Mouse (Mus musculus) naive thymus-derived CD4-positive, alpha-beta T cell, adult 2 months (primary cell): ENCODE measurements around the gene Cacnb3.

Experiments
- DNase-seq: peaks from one replicate; pipeline ENCODE4 v3.0.0-alpha.2; 2011; ENCODE audit warnings: low read depth

Cacnb3 gene

GRCm38 (mm10) chr15:98609331-98610130 lies 21.1 kb upstream of the Cacnb3 start, which contains the start of gene Adcy6:
TSS of gene Adcy6 (minus strand) at chr15:98610076.
- peak; percentile 68 for DNase-seq

DNA sequence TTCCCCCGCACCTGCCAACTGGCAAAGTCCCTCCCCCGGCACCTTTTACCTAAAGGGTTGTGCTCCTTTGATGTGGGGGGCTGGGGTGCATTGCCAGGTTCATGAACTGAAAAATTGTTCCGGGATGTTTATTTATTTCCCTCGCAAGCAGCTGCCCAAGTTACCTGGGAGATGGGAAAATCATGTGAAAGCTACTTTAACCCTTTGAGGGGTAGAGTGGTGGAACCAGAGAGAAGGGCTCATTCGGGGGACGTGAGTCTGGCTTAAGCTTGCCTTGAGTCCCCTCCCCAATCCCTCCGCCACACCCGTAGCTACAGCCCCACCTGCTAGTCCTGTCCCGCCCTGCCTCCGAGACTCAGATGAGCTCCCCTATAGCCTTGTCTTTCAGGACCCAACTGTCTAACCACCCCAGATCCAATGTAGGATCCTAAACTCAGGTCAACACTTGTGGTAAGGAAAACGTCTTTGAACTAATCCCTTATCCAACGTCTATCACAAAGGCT lies 20.5 kb upstream of the Cacnb3 start:
- DNase-seq: no peak

GRCm38 (mm10) chr15:98612229-98612628 lies 18.4 kb upstream of the Cacnb3 start:
- no peak for DNase-seq

GRCm38 (mm10) chr15:98614551-98614950 lies 16.1 kb upstream of the Cacnb3 start:
- no peak for DNase-seq

- DNase-seq: no peak
Observed at GRCm38 (mm10) chr15:98614971-98615370, 15.7 kb upstream of the Cacnb3 start.

GRCm38 (mm10) chr15:98615751-98616150 lies 14.9 kb upstream of the Cacnb3 start:
- DNase-seq: no peak

- DNase-seq: no peak
Observed at GRCm38 (mm10) chr15:98616362-98617175, 14.1 kb upstream of the Cacnb3 start.

DNA sequence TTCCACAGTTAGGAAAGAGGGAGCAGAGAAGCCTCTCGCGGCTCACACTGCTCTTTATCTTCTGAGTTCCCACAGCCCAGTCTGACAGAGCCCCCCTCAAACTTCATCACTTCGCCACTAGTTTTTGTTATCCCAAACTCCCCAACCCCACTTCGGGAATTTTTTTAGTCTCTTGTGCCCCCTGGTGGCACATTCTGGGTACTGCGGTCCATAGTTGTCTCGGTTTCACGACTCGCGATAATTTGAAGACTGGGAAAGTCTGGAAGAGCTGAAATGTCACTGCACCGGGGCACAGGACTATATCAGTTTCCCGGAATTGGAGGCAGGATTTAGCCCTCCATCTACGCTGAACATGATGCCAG lies 13.5 kb upstream of the Cacnb3 start:
- DNase-seq: peak; percentile 79

GRCm38 (mm10) chr15:98622199-98622598 lies 8.4 kb upstream of the Cacnb3 start:
- DNase-seq: peak; percentile 50

DNA sequence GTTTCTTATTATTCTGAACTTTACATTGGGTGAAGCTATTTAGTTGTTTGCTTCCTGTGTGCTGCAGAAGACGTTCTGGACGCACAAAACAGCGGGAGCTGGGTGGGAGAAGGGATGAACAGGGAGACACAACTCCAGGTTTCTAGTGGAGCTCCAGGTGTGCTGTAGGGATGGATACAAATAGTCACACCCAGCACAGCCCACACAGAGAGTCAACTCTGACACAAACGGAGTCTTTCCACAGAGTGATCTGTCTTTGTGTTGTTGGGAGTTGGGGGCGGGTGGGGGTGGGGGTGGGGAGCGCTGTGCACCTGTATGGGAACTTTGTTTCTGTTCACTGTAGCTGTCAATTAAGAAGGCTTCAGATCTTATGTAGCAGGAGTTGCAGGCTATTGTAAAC lies 7.9 kb upstream of the Cacnb3 start:
- DNase-seq: no peak

DNA sequence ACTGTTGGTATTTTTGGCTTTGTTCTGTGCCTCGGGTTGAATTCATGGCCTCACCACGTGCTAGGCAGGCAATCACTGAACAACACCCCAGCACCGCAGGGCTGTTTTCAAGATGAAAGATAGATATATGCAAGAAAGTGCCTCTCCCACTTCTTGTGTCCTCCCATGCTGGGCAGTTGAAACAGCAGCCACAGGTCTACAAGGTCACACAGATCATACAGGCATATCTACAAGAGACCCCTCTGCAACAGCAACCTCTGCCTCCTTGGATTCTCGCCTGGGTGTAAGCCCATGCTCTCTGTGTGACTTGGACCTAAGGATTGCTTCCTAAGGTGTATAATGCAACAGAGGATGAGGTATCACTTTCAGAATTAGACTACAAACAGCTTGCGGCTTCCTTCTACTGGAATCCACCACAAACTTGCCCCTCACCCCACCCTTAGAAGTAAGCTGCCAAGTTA lies 7.2 kb upstream of the Cacnb3 start:
- DNase-seq: peak; percentile 76

- DNase-seq: no peak
Observed at GRCm38 (mm10) chr15:98626078-98626477, 4.6 kb upstream of the Cacnb3 start.

DNA sequence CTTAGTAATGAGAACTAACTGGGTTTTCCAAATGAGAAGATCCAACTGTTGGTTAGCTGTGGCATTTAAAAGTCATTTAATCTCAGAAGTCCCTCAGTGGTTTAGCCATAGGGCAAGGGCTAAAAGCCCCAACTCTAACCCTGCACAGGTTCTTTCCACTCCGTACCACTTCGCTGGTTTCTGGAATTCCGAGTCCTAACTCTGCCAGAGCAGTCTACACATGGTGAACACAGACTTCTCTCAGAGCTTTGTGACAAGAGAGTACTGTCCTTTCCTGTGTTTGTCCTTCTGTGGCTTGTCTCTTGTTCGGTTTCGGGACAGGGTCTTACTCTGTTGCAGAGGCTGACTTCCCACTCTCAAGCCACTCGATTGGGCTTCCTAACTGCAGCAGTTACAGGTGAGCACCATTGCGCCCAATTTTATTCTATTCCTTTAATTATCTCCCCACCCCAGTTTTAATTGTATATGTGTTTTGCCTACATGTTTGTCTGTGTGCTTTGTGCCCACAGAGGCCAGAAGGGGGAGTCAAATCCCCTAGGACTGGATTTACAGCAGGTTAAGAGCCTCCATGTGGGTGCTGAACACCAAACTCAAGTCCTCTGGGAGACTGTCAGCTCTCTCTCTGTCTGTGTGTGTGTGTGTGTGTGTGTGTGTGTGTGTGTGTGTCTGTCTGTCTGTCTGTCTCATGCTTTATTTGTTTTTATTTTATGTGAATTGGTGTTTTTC lies 4.0 kb upstream of the Cacnb3 start:
- no peak for DNase-seq

- peak; percentile 53 for DNase-seq
Observed at GRCm38 (mm10) chr15:98628589-98629254, 1.9 kb upstream of the Cacnb3 start.

GRCm38 (mm10) chr15:98629464-98629863 lies 1.2 kb upstream of the Cacnb3 start:
- no peak for DNase-seq

- peak; percentile 88 for DNase-seq
Observed at GRCm38 (mm10) chr15:98631493-98631892, 853 bp downstream of the Cacnb3 start.

GRCm38 (mm10) chr15:98632107-98632744 lies 1.6 kb downstream of the Cacnb3 start:
- DNase-seq: peak; percentile 31

GRCm38 (mm10) chr15:98632921-98633320 lies 2.3 kb downstream of the Cacnb3 start:
- peak; percentile 32 for DNase-seq

DNA sequence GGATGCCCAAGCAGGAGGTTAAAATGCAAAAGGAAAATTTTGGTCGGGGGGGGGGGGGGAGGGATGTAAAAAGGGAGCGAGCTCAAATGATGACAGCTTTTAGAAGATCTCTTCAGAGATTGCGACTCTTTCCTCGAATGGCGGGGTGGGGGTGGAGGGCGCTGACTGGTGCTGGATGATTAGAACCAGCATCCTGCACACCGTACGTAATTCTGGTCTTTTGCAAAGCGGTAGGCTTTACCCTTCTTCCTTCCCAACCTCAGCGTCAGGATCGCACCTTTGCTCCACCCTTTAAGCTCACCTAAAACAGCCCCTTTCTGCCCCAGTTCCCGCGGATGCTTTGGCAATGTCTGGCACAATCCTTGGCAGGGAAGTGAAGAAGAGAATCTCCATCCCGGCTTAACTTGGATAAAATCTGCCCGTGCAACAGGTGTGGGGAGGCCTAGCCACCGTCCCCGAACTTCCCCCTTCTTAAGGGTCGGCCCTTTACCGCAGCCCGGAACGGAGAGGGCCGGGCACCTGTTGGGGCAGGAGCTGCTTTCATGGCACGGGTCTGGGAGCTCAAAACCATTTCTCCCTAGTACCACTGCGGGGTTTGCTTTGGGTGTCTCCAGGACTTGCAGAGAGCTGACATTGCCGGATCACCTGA lies 3.3 kb downstream of the Cacnb3 start:
- DNase-seq: peak; percentile 43

DNA sequence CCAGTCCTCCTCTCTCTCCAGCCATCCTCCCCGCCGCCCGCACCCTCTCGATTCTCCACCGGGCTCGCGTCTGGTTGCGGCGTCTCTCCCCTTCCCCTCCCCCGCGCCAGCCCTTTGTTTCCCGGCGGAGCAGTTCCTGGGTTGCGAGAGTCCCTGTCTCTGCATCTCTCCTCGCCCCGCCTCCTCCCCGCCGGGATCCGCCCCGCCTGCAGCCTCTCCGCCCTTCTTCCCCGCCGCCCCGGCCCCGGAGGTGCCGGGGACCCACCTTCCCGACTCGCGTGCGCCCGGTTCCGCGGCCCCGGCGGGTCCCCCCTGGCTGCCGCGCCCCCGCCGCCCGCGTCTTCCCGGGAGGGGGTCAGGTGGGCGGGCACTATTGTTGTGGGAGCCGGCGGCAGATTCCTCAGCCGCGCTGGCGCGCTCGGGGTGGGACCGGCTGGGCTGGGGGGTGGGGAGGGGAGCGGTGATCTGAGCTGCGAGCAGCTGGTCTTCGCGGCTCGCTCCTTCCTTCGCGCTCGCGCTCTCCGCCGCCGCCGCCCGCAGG lies 4.0 kb downstream of the Cacnb3 start:
- peak; percentile 66 for DNase-seq
